In the genomic region with DNA sequence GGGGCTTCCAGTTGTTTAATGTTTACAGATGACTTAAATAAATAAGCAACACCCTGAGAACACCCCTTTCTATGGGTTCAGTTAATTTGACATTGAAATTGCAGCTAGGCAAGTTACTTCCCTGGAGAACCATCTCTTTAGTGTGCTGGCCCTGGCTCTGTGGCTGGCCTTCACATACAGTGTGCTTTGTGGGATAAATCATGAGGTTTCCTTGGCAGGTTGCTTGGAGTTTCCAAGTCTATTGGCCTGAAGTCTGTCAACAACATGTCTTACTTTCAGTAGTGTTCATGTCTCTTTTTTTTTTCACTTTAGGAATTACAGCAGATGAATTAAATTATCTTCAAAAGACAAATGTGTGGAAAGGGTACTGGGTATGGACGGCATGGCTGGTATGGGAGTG, we compare ENCODE assay signal across 12 mouse cellular contexts.
"Had no signal": no experiment of that assay in that cellular context is flagged by ENCODE, and none has a peak within 500 bp of the region (broad histone marks: within the 10 kb centered on the region; RNA-seq: fewer than 3 reads in every experiment).

No protein-coding gene starts in this region.

- DNase-seq: liver, postnatal 0 days; lung, adult 2 months; lung, postnatal 14 days; lung, postnatal 36 days; retina, postnatal 1 day; right cerebral cortex, adult 18-20 months; right cerebral cortex, postnatal 25 days; right cerebral cortex, postnatal 4 days; spleen, adult 18-20 months; thymus, adult 18-20 months; thymus, postnatal 14 days; thymus, postnatal 36 days had no signal
